Mouse (Mus musculus) midbrain, embryonic 12.5 days (tissue): ENCODE data around the gene Sacs. TPM values are rescaled to one million over a fixed set of nuclear protein-coding genes. Genes with fewer than 3 reads are reported as not detected.

Source experiments
- ATAC-seq: fragments of 200-750 bp; cut with Nextera tagmentation; 2 replicates; pipeline ENCODE4 v1.8.0; 2017; ENCODE audit warnings: low read depth, moderate TSS enrichment, moderate library complexity; ENCODE audit not compliant: low FRiP score
- H3K27ac ChIP-seq: fragments of 300-500 bp; sonication (generic); replicated peaks from 2 replicates; pipeline ENCODE4 v1.5.1; 2016; ENCODE audit warnings: mild to moderate bottlenecking
- H3K27me3 ChIP-seq: fragments of 300-500 bp; sonication (generic); 2 replicates; pipeline ENCODE4 v1.6.1; 2016; ENCODE audit warnings: mild to moderate bottlenecking
- H3K36me3 ChIP-seq: fragments of 300-500 bp; sonication (generic); 2 replicates; pipeline ENCODE4 v1.6.1; 2016
- H3K4me1 ChIP-seq: fragments of 300-500 bp; sonication (generic); 2 replicates; pipeline ENCODE4 v1.6.1; 2016
- H3K4me2 ChIP-seq: fragments of 300-500 bp; sonication (generic); replicated peaks from 2 replicates; pipeline ENCODE4 v1.6.1; 2016; ENCODE audit warnings: mild to moderate bottlenecking, moderate library complexity
- H3K4me3 ChIP-seq: fragments of 300-500 bp; sonication (generic); 2 replicates; pipeline ENCODE4 v1.5.1; 2016; ENCODE audit warnings: mild to moderate bottlenecking
- H3K9ac ChIP-seq: fragments of 300-500 bp; sonication (generic); replicated peaks from 2 replicates; pipeline ENCODE4 v1.6.1; 2016; ENCODE audit warnings: mild to moderate bottlenecking, moderate library complexity
- H3K9me3 ChIP-seq: fragments of 300-500 bp; sonication (generic); 2 replicates; pipeline ENCODE4 v1.6.1; 2016; ENCODE audit warnings: mild to moderate bottlenecking
- WGBS: fragments of 180-500 bp; shearing (Covaris S2); methylation state at CpG from one replicate; pipeline ENCODE4 v1.1.7; 2016; 5-methylcytosine and 5-hydroxymethylcytosine counted together
- polyA plus RNA-seq: library from polyadenylated mRNA; unstranded; fragments of >200 nt; fragmentation: Nextera tagmentation; extraction: Ambion mirVana; gene quantifications from 2 replicates; pipeline ENCODE4 v1.2.1, GENCODE M21; 2016

Sacs gene
- polyA plus RNA-seq, 1 experiment from 2014 or later: 7.5 TPM

DNA sequence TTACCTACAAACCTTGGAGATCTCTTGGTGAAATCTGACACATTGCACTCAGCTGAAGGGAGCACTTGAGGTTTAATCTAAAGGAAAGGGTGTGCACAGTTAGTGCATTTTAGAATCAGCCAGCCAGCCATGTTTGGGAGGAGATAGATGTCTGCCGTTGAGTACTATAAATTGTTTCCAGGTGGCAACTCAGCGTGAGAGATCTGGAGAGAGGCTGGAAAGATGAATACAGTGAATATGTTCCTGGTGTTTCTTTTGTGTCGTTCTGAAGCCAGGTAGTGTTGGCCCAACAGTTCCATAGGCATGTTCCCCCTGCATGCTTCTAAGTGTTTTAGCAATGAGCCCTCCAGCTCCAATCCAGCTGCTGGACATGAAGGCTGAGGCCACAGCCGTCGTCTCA is 82.9 kb downstream of the Sacs start:
- no peak overlapping the region for H3K27ac ChIP-seq
- H3K4me2 ChIP-seq: no peak overlapping the region
- WGBS: 89% methylated on average over 5 of the region's 5 CpGs
- no peak overlapping the region for H3K4me3 ChIP-seq
- H3K9me3 ChIP-seq: no peaks in the 10 kb centered on the region
- no peak for ATAC-seq
- no peaks in the 10 kb centered on the region for H3K27me3 ChIP-seq
- no peaks in the 10 kb centered on the region; the same call in 1 of the 2 replicates for H3K4me1 ChIP-seq
- no peaks in the 10 kb centered on the region for H3K36me3 ChIP-seq
- no peak overlapping the region for H3K9ac ChIP-seq

DNA sequence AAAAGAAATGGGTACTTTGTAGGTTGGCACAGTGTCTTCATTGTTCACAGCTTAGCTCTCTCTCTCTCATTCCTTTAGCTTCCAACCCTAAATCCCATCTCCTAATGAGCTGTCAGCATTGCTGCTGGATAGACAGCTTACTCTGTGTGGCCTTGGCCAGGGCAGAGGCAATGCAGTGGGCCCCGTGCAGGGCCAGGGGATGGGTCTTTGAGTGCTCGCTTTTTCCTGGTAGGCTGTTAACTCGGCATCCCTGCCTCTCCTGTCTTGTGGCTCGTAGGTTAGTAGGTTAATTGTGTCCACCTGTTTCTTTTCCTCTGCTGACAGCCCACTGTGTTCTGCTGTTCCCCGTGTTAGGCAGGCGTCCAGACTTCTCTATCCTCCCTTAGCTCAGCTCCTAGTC is 84.2 kb downstream of the Sacs start:
- no peak overlapping the region for H3K27ac ChIP-seq
- H3K9ac ChIP-seq: no peak overlapping the region
- H3K27me3 ChIP-seq: no peaks in the 10 kb centered on the region
- 65% methylated on average over 6 of the region's 6 CpGs for WGBS
- no peaks in the 10 kb centered on the region for H3K36me3 ChIP-seq
- no peak for ATAC-seq
- no peak overlapping the region for H3K4me3 ChIP-seq
- H3K4me2 ChIP-seq: no peak overlapping the region
- no peaks in the 10 kb centered on the region; the same call in 1 of the 2 replicates for H3K4me1 ChIP-seq
- H3K9me3 ChIP-seq: no peaks in the 10 kb centered on the region

GRCm38 (mm10) chr14:61223740-61224139 is 85.5 kb downstream of the Sacs start:
- WGBS: 77% methylated on average over 4 of the region's 4 CpGs
- Histone ChIP-seq H3K9ac (no peak overlapping the region), H3K9me3 (no peaks in the 10 kb centered on the region), H3K27ac (no peak overlapping the region), H3K36me3 (no peaks in the 10 kb centered on the region), H3K4me3 (no peak overlapping the region), H3K4me2 (no peak overlapping the region), H3K4me1 (no peaks in the 10 kb centered on the region; the same call in 1 of the 2 replicates), H3K27me3 (no peaks in the 10 kb centered on the region)
- no peak for ATAC-seq

DNA sequence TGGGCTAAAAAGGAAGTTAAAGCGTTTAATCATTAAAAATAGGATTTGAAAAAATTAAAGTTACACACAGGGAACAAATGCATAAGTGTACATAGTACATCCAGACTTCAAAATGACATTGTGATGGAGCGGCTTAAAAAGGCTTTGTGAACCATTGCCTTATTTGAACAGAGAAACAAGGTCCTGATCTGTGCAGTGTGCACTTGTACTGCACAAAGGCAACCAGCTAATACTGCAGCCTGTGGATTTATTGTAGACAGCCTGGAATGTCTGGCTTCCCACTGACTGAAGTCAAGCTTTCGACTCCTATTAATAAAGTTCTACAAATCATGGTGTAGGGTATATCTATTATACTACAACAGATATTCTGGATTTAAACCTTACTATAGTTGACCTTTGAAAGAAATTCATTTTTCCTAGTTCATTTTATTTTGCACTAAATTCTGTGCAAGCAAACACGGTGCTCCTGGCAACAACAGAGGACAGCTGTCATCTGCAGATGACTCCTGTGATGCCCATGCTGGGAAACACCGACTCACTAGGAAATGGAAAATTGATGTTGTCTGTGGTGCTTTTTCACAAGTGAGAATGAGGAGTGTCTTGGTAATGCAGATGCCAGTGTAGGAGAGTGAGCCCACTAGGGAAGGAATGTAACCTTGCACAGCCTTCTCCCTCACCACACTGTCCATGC is 86.3 kb downstream of the Sacs start:
- no peak for ATAC-seq
- Histone ChIP-seq H3K4me1 (no peaks in the 10 kb centered on the region; the same call in 1 of the 2 replicates), H3K9ac (no peak overlapping the region), H3K9me3 (no peaks in the 10 kb centered on the region), H3K4me2 (no peak overlapping the region), H3K27me3 (no peaks in the 10 kb centered on the region), H3K27ac (no peak overlapping the region), H3K4me3 (no peak overlapping the region), H3K36me3 (no peaks in the 10 kb centered on the region)
- 77% methylated on average over 5 of the region's 5 CpGs for WGBS

- no peaks in the 10 kb centered on the region for H3K27me3 ChIP-seq
- H3K4me1 ChIP-seq: no peaks in the 10 kb centered on the region; the same call in 1 of the 2 replicates
- WGBS: 65% methylated on average over 1 of the region's 1 CpGs
- H3K4me2 ChIP-seq: no peak overlapping the region
- no peak overlapping the region for H3K27ac ChIP-seq
- ATAC-seq: no peak
- no peaks in the 10 kb centered on the region for H3K36me3 ChIP-seq
- H3K4me3 ChIP-seq: no peak overlapping the region
- no peak overlapping the region for H3K9ac ChIP-seq
- H3K9me3 ChIP-seq: no peaks in the 10 kb centered on the region
These were observed 87.9 kb downstream of the Sacs start for GRCm38 (mm10) chr14:61226151-61226550.

DNA sequence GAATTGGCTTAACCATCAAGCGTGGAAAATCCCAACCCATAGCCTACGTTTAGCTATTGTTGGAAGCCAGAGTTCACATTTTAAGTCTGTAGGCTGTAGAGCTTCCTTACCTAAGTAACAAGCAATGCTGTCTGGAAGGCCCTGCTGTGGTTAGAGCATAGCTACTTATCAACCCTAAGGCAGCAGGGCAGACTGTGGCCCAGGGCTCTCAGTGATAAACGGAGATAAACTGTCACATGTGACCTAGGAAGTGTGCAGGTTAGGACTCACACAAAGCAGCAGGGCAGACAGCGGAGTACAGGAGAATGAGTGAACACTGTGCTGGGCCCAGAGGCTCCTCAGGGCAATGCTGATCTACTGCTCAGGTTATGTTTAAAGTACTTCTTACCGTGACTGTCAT is 91.5 kb downstream of the Sacs start:
- no peaks in the 10 kb centered on the region for H3K36me3 ChIP-seq
- ATAC-seq: no peak
- WGBS: 82% methylated on average over 5 of the region's 5 CpGs

DNA sequence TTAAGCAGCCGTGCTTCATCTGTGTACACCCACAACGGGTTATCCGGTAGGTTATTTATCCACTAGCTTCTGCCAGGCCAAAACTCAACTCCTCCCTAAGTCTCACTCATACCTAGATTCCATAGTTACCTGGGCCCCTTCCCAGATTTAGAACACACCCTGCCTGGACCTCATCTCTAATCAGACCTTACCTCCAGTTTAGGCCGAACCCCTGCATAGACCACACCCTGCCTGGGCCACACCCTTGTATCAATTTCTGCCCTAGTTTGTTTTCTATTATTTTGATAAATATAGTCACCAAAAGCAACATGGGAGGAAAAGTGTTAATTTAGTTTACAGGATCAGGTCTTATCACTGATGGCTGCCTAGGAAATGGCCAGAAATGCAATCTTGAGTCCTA is 91.9 kb downstream of the Sacs start:
- no peaks in the 10 kb centered on the region for H3K27me3 ChIP-seq
- H3K4me3 ChIP-seq: no peak overlapping the region
- H3K4me2 ChIP-seq: no peak overlapping the region
- no peak overlapping the region for H3K9ac ChIP-seq
- H3K4me1 ChIP-seq: no peaks in the 10 kb centered on the region
- no peak overlapping the region for H3K27ac ChIP-seq
- ATAC-seq: no peak
- 92% methylated on average over 4 of the region's 4 CpGs for WGBS
- no peaks in the 10 kb centered on the region for H3K36me3 ChIP-seq
- no peaks in the 10 kb centered on the region for H3K9me3 ChIP-seq

More for the DNA sequence above, 91.5 kb downstream of the Sacs start:
- Histone ChIP-seq H3K4me3 (no peak overlapping the region), H3K27me3 (no peaks in the 10 kb centered on the region), H3K4me2 (no peak overlapping the region), H3K9ac (no peak overlapping the region), H3K4me1 (no peaks in the 10 kb centered on the region), H3K27ac (no peak overlapping the region), H3K9me3 (no peaks in the 10 kb centered on the region)

- 91% methylated on average over 13 of the region's 13 CpGs for WGBS
- no peaks in the 10 kb centered on the region for H3K36me3 ChIP-seq
These were observed 93.8 kb downstream of the Sacs start for GRCm38 (mm10) chr14:61232016-61232568.

GRCm38 (mm10) chr14:61235846-61236474 is 97.7 kb downstream of the Sacs start:
- Histone ChIP-seq H3K9me3 (no peaks in the 10 kb centered on the region), H3K27me3 (no peaks in the 10 kb centered on the region), H3K9ac (no peak overlapping the region), H3K4me3 (no peak overlapping the region), H3K36me3 (no peaks in the 10 kb centered on the region), H3K4me2 (no peak overlapping the region), H3K4me1 (peaks cover 11% of the 10 kb centered on the region; the same call in 1 of the 2 replicates), H3K27ac (no peak overlapping the region)
- WGBS: 59% methylated on average over 5 of the region's 5 CpGs
- ATAC-seq: no peak

More at GRCm38 (mm10) chr14:61232016-61232568, 93.8 kb downstream of the Sacs start:
- peaks cover 8% of the 10 kb centered on the region; the same call in 1 of the 2 replicates for H3K4me1 ChIP-seq
- no peak overlapping the region for H3K9ac ChIP-seq
- ATAC-seq: no peak
- no peaks in the 10 kb centered on the region for H3K9me3 ChIP-seq
- no peak overlapping the region for H3K4me3 ChIP-seq
- H3K27ac ChIP-seq: no peak overlapping the region
- H3K27me3 ChIP-seq: no peaks in the 10 kb centered on the region
- H3K4me2 ChIP-seq: no peak overlapping the region

- H3K27ac ChIP-seq: no peak overlapping the region
- H3K4me1 ChIP-seq: peaks cover 11% of the 10 kb centered on the region; the same call in 1 of the 2 replicates
- H3K9ac ChIP-seq: no peak overlapping the region
- no peak for ATAC-seq
- H3K27me3 ChIP-seq: no peaks in the 10 kb centered on the region
- no peak overlapping the region for H3K4me2 ChIP-seq
- H3K36me3 ChIP-seq: no peaks in the 10 kb centered on the region
- 35% methylated on average over 4 of the region's 4 CpGs for WGBS
- H3K4me3 ChIP-seq: no peak overlapping the region
- H3K9me3 ChIP-seq: no peaks in the 10 kb centered on the region
These were observed 98.9 kb downstream of the Sacs start for GRCm38 (mm10) chr14:61237101-61237654.

GRCm38 (mm10) chr14:61238751-61239150 is 100.5 kb downstream of the Sacs start:
- Histone ChIP-seq H3K27me3 (no peaks in the 10 kb centered on the region), H3K27ac (no peak overlapping the region), H3K9me3 (no peaks in the 10 kb centered on the region), H3K4me1 (peaks cover 11% of the 10 kb centered on the region; the same call in 1 of the 2 replicates), H3K9ac (no peak overlapping the region), H3K4me2 (no peak overlapping the region), H3K4me3 (no peak overlapping the region), H3K36me3 (no peaks in the 10 kb centered on the region)
- 78% methylated on average over 9 of the region's 9 CpGs for WGBS
- no peak for ATAC-seq

GRCm38 (mm10) chr14:61242611-61243010 is 104.4 kb downstream of the Sacs start:
- no peaks in the 10 kb centered on the region for H3K4me1 ChIP-seq
- no peak for ATAC-seq
- no peaks in the 10 kb centered on the region for H3K27me3 ChIP-seq
- H3K36me3 ChIP-seq: no peaks in the 10 kb centered on the region
- H3K4me2 ChIP-seq: no peak overlapping the region
- 0 out of 2 replicates have a peak, but pooled peaks cover 5% of the 10 kb centered on the region for H3K9me3 ChIP-seq
- H3K9ac ChIP-seq: no peak overlapping the region
- 47% methylated on average over 6 of the region's 6 CpGs for WGBS
- no peak overlapping the region for H3K4me3 ChIP-seq
- H3K27ac ChIP-seq: no peak overlapping the region
